ENCODE assay signal across 18 mouse cellular contexts in the genomic region with DNA sequence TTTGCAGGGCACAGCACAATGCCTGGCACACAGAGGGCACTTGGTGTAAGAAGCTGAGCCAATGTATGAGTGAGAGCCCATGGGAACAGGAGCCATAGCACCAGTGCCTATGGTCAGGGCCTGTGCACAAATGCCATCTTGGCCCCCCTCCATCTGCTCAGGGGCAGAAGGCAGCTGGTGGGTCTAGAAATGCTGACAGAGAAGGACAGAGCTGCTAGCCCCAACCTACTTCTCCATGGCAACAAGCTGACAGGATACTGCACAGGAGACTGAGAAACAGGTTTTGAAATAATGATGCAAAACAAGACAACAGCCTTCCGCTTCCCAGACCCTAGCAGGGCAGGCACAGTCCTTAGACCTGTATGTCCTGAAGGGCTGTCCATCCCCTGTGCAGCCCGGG.
DNase-seq lines count a peak whose midpoint lies in the region; ATAC-seq and TF ChIP-seq lines count a peak whose summit lies in the region.
"Had no signal": no experiment of that assay in that cellular context is flagged by ENCODE, and none has a peak within 500 bp of the region (broad histone marks: within the 10 kb centered on the region; RNA-seq: fewer than 3 reads in every experiment).

No protein-coding gene starts in this region.

- intact Hi-C loops in left cerebral cortex, postnatal 4 days (cut with DNase I) = no loop called here
- intact Hi-C loops in left cerebral cortex, postnatal 14 days (cut with DNase I) = no loop called here

- H3K27ac ChIP-seq in hindbrain, embryonic 12.5 days = peak overlapping the region; percentile 52
- H3K27ac ChIP-seq in midbrain, postnatal 0 days (ENCODE audit: low read depth, low read length) = peak overlapping the region; percentile 70
- H3K27ac ChIP-seq: lung, embryonic 15.5 days; stomach, embryonic 15.5 days had no signal

- peaks cover 12% of the 10 kb centered on the region for H3K4me1 ChIP-seq in hindbrain, embryonic 12.5 days
- peaks cover 8% of the 10 kb centered on the region for H3K4me1 ChIP-seq in midbrain, postnatal 0 days (ENCODE audit: insufficient read depth, low read length)
- H3K4me1 ChIP-seq: heart, embryonic 12.5 days; stomach, embryonic 15.5 days had no signal

- TF ChIP-seq CTCF in midbrain, postnatal 0 days (IDR thresholded peaks at IDR 0.05) = no peak

- no peak overlapping the region for H3K4me2 ChIP-seq in hindbrain, embryonic 12.5 days (replicated peaks)
- H3K4me2 ChIP-seq in midbrain, postnatal 0 days (ENCODE audit: low read depth, low read length, poor library complexity, severe bottlenecking) = no peak overlapping the region
- H3K4me2 ChIP-seq: heart, embryonic 12.5 days; lung, embryonic 15.5 days; stomach, embryonic 15.5 days had no signal

- peaks cover 3% of the 10 kb centered on the region; the same call in 1 of the 2 replicates for H3K9me3 ChIP-seq in hindbrain, embryonic 12.5 days (replicated peaks)
- H3K9me3 ChIP-seq in midbrain, postnatal 0 days (ENCODE audit: low read length) = no peaks in the 10 kb centered on the region
- H3K9me3 ChIP-seq: G1E; lung, embryonic 15.5 days; stomach, embryonic 15.5 days had no signal

- no peak overlapping the region for H3K4me3 ChIP-seq in hindbrain, embryonic 12.5 days
- H3K4me3 ChIP-seq in midbrain, postnatal 0 days (ENCODE audit: low read depth, low read length) = no peak overlapping the region
- H3K4me3 ChIP-seq: erythroblast, embryonic 14.5 days; heart, embryonic 12.5 days; lung, embryonic 15.5 days; stomach, embryonic 15.5 days had no signal

- H3K27me3 ChIP-seq in hindbrain, embryonic 12.5 days = no peaks in the 10 kb centered on the region
- no peaks in the 10 kb centered on the region for H3K27me3 ChIP-seq in midbrain, postnatal 0 days (ENCODE audit: insufficient read depth, low read length)
- H3K27me3 ChIP-seq: heart, embryonic 12.5 days; lung, embryonic 15.5 days; stomach, embryonic 15.5 days had no signal

- no peaks in the 10 kb centered on the region for H3K36me3 ChIP-seq in hindbrain, embryonic 12.5 days
- H3K36me3 ChIP-seq in midbrain, postnatal 0 days (ENCODE audit: insufficient read depth, low read length) = no peaks in the 10 kb centered on the region
- H3K36me3 ChIP-seq: heart, embryonic 12.5 days; lung, embryonic 15.5 days; stomach, embryonic 15.5 days had no signal

- peak; percentile 57 for ATAC-seq in hindbrain, embryonic 12.5 days (ENCODE audit: low FRiP score)
- ATAC-seq in midbrain, postnatal 0 days (ENCODE audit: low FRiP score) = peak; percentile 66

- H3K9ac ChIP-seq in hindbrain, embryonic 12.5 days = no peak overlapping the region
- H3K9ac ChIP-seq in midbrain, postnatal 0 days (replicated peaks; ENCODE audit: low read length, poor library complexity, severe bottlenecking) = no peak overlapping the region
- H3K9ac ChIP-seq: heart, embryonic 12.5 days; lung, embryonic 15.5 days; stomach, embryonic 15.5 days had no signal

- WGBS in hindbrain, embryonic 12.5 days = 75% methylated on average over 2 of the region's 2 CpGs
- 67% methylated on average over 2 of the region's 2 CpGs for WGBS in midbrain, postnatal 0 days

- DNase-seq in left cerebral cortex, postnatal 4 days = peak; percentile 88
- DNase-seq in left cerebral cortex, postnatal 14 days (ENCODE audit: low spot score in 2 of 2) = no peak
- DNase-seq in cerebellum, adult 8-10 months = peak; percentile 64
- peak; percentile 74 for DNase-seq in midbrain, postnatal 0 days (ENCODE audit: low spot score)
- no peak for DNase-seq in yolk sac, embryonic 10.5 days (ENCODE audit: low spot score)
- DNase-seq in layer of hippocampus, postnatal 14 days (ENCODE audit: low spot score in 2 of 2) = no peak
- DNase-seq in frontal cortex, postnatal 25 days (ENCODE audit: low spot score in 2 of 2) = no peak
- DNase-seq: gastrocnemius, postnatal 14 days; kidney, postnatal 14 days; liver; right cerebral cortex, postnatal 4 days; thymus, postnatal 25 days had no signal

Comparison
In these comparisons a context has a peak if more than half of its experiments do, and no peak if none do; other contexts are left out.
1. DNase-seq: peak in left cerebral cortex, postnatal 4 days (single experiment), cerebellum, adult 8-10 months (single experiment) and midbrain, postnatal 0 days (single experiment); none in left cerebral cortex, postnatal 14 days (0 of 2), yolk sac, embryonic 10.5 days (single experiment), layer of hippocampus, postnatal 14 days (0 of 2) and frontal cortex, postnatal 25 days (0 of 2).